Comparison of ENCODE assay signal across 24 mouse cellular contexts in the genomic region with DNA sequence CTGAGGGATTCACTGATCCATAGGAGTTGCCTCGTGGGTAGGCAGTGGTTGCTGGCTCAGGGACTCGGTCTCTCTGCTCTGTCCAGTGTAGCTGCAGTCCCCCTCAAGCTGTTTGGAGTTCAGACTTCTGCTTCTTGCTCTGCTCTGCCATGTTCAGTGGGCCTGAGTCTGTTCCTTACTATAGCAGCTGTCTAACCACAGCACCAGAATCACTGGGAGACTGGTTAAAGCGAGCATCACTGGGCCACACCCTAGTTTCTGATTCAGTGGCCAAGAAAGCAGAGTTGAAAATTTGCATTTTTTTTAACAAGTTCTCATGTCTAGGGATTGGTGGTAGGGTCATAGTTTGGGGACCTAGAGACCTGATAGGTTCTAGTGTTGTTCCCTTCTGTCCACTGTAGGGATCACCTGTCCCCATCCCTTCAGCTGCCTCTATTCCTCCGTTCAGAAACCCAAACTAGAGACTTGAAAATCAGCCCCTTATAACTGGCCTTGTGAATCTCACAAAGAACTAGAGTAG. TPM values are rescaled to one million over a fixed set of nuclear protein-coding genes. Genes with fewer than 3 reads are reported as not detected.
DNase-seq lines count a peak whose midpoint lies in the region; ATAC-seq lines count a peak whose summit lies in the region.
"Had no signal": no experiment of that assay in that cellular context is flagged by ENCODE, and none has a peak within 500 bp of the region (broad histone marks: within the 10 kb centered on the region; RNA-seq: fewer than 3 reads in every experiment).

No protein-coding gene starts in this region.

- peak; percentile 9 for DNase-seq in spleen, adult 12 weeks (ENCODE audit: low spot score)
- DNase-seq in spleen, postnatal 14 days (ENCODE audit: low spot score in 2 of 2), result no peak
- DNase-seq in cerebellum, adult 9-11 months, result no peak
- DNase-seq in hindbrain, embryonic 10.5 days (ENCODE audit: low spot score), result no peak
- DNase-seq: adrenal gland, adult 8-10 months; cerebellum, adult 11 months; cerebellum, adult 9-10 months; heart, postnatal 14 days; kidney, adult 2 months; kidney, postnatal 36 days; lung, postnatal 4 days; midbrain, embryonic 14.5 days; right cerebral cortex, postnatal 4 days had no signal

- H3K4me1 ChIP-seq in hindbrain, embryonic 10.5 days (replicated peaks), result no peaks in the 10 kb centered on the region
- H3K4me1 ChIP-seq: limb, embryonic 13.5 days; lung, embryonic 15.5 days had no signal

- H3K27ac ChIP-seq in hindbrain, embryonic 10.5 days, result no peak overlapping the region
- H3K27ac ChIP-seq: hindbrain, embryonic 14.5 days; layer of hippocampus, adult 2 months; left cerebral cortex, adult 2 months; limb, embryonic 13.5 days; lung, embryonic 15.5 days had no signal

- peak; percentile 33; the same call in 1 of the 2 replicates for ATAC-seq in common myeloid progenitor, adult 5-6 weeks (replicated peaks; ENCODE audit: low read depth, poor library complexity, severe bottlenecking)
- 0 out of 2 replicates have a peak, but pooled peaks have one; percentile 29 for ATAC-seq in monocyte, adult 5-6 weeks (replicated peaks; ENCODE audit: insufficient number of reproducible peaks, low FRiP score, low TSS enrichment, poor library complexity, severe bottlenecking)
- no peak for ATAC-seq in cerebellum, adult (ENCODE audit: insufficient number of reproducible peaks, low FRiP score, low TSS enrichment)
- ATAC-seq: forebrain, embryonic 16.5 days had no signal

- H3K36me3 ChIP-seq in hindbrain, embryonic 10.5 days, result no peaks in the 10 kb centered on the region
- H3K36me3 ChIP-seq: G1E; limb, embryonic 13.5 days; lung, embryonic 15.5 days had no signal

- 83% methylated on average over 4 of the region's 4 CpGs for WGBS in hindbrain, embryonic 10.5 days

- no peak overlapping the region for H3K4me3 ChIP-seq in hindbrain, embryonic 10.5 days
- H3K4me3 ChIP-seq: erythroblast, embryonic 14.5 days; layer of hippocampus, adult 2 months; left cerebral cortex, adult 2 months; limb, embryonic 13.5 days; lung, embryonic 15.5 days had no signal

- no peaks in the 10 kb centered on the region for H3K9me3 ChIP-seq in hindbrain, embryonic 10.5 days
- H3K9me3 ChIP-seq: G1E; limb, embryonic 13.5 days; lung, embryonic 15.5 days had no signal

- H3K27me3 ChIP-seq in hindbrain, embryonic 10.5 days (ENCODE audit: insufficient read depth, poor library complexity, severe bottlenecking), result no peaks in the 10 kb centered on the region
- H3K27me3 ChIP-seq: limb, embryonic 13.5 days; lung, embryonic 15.5 days had no signal

RNA-seq across cellular contexts. Expression of a gene that starts 9.7 kb away (rescaled TPM):
- 6.4 and 7.4 TPM in 2 replicates for total RNA-seq in common myeloid progenitor, adult 5-6 weeks (2017)
- total RNA-seq in monocyte, adult 5-6 weeks (2017), result 4.8 to 11.1 TPM (median 4.9 TPM) in 3 replicates
- 40.2 and 41.2 TPM in 2 replicates for polyA plus RNA-seq in hindbrain, embryonic 10.5 days (2016; fragmentation: Nextera tagmentation; extraction: Ambion mirVana)
